Mouse (Mus musculus): ENCODE data around the gene Emp3. TPM values are rescaled to one million over a fixed set of nuclear protein-coding genes. Genes with fewer than 3 reads are reported as not detected.

The Emp3 gene
- total RNA-seq (2023) = 100 to 1,000 TPM; 378 to 437 TPM

GRCm38 (mm10) chr7:45921242-45921621 is at the start of gene Emp3:
Emp3 (minus strand) TSS chr7:45921404.

GRCm38 (mm10) chr7:45923762-45924428 is 2.7 kb upstream of the Emp3 start, which contains the start of gene Ccdc114:
Ccdc114 (plus strand) TSS chr7:45924072.

DNA sequence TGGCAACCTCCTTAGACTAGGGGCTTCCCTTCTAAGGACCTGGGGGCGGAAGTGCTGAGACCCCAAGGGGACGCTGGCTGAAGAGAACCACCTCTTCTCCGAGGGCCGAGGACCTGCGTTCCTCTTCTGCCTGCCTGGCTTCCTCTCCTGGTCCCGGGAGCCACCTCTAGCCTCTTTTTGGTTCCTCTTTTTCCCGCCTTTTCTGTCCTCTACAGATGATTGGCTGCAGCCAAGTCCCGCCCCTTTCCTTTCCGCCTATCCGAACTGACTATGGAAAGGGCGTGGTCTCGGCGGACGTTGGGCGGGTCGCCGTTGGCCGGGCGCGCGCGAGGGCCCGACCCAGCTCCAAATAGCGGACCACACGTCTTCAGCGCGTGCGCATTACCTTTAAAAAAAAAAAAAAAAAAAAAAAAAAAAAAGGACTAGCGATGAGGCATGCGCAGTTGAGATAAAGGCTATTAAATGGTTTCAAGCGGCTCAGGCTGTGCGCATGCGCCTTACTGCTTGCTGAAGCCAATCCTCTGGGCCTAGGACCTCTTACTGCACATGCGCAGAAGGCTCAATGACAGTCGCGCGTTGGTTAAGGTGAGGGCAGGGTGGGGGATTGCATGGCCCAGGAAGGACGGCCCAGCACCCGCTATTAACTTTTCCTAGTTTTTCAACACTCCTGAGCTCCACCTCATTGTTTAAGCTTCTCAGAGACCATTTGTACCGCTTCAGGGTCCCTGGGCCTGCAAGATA is 24.5 kb downstream of the Emp3 start, which contains the start of the genes Syngr4 and Tmem143:
TSS of gene Syngr4 (minus strand) at position 198 of the 741 bp plus-strand sequence.
TSS of gene Tmem143 (plus strand) at position 425 of the 741 bp plus-strand sequence.

GRCm38 (mm10) chr7:45878278-45878677 is 42.9 kb downstream of the Emp3 start, which contains the start of gene Grin2d:
Grin2d (minus strand) TSS chr7:45878378.

GRCm38 (mm10) chr7:45872624-45873023 is 48.6 kb downstream of the Emp3 start, which contains the start of gene Kdelr1:
Kdelr1 (plus strand) TSS chr7:45872772.

Other genes starting within 250 kb of the Emp3 start
- gene Ntn5, start 237.4 kb downstream of the Emp3 start, total RNA-seq (2023) = not detected
- gene Sec1, start 227.0 kb downstream of the Emp3 start, total RNA-seq (2023) = under 1 TPM in 1 of 2 experiments, not detected in 1; 0.18 TPM
- not detected for gene Car11, start 221.6 kb downstream of the Emp3 start, total RNA-seq (2023)
- gene Dbp, start 216.3 kb downstream of the Emp3 start, total RNA-seq (2023) = 1 to 10 TPM; 7.5 to 9.2 TPM
- 100 to 1,000 TPM; 750 to 815 TPM for gene Rpl18, start 205.9 kb downstream of the Emp3 start, total RNA-seq (2023)
- 10 to 100 TPM; 52.8 to 54.1 TPM for gene Sphk2, start 203.4 kb downstream of the Emp3 start, total RNA-seq (2023)
- under 1 TPM; 0.13 to 0.36 TPM for gene Fam83e, start 200.2 kb downstream of the Emp3 start, total RNA-seq (2023)
- not detected for gene Spaca4, start 195.6 kb downstream of the Emp3 start, total RNA-seq (2023)
- under 1 TPM in 1 of 2 experiments, not detected in 1; 0.22 TPM for gene Lmtk3, start 137.7 kb downstream of the Emp3 start, total RNA-seq (2023)
- not detected for gene Sult2b1, start 136.7 kb downstream of the Emp3 start, total RNA-seq (2023)
- gene Cyth2, start 106.8 kb downstream of the Emp3 start, total RNA-seq (2023) = 10 to 100 TPM; 90.5 to 95.6 TPM
- gene Kcnj14, start 96.6 kb downstream of the Emp3 start, total RNA-seq (2023) = under 1 TPM; 0.22 to 0.40 TPM
- 1 to 10 TPM; 6.7 to 7.6 TPM for gene Grwd1, start 90.5 kb downstream of the Emp3 start, total RNA-seq (2023)
- 10 to 100 TPM; 68.9 to 69.8 TPM for gene Kdelr1, start 48.6 kb downstream of the Emp3 start, total RNA-seq (2023)
- under 1 TPM; 0.13 to 0.29 TPM for gene Grin2d, start 43.0 kb downstream of the Emp3 start, total RNA-seq (2023)
- gene Syngr4, start 24.7 kb downstream of the Emp3 start, total RNA-seq (2023) = not detected
- 1 to 10 TPM; 4.9 to 7.9 TPM for gene Tmem143, start 24.5 kb downstream of the Emp3 start, total RNA-seq (2023)
- 1 to 10 TPM; 5.2 to 6.6 TPM for gene Ccdc114, start 2.7 kb upstream of the Emp3 start, total RNA-seq (2023)
- gene Abcc6, start 108.9 kb upstream of the Emp3 start, total RNA-seq (2023) = not detected
- 10 to 100 TPM; 29.1 to 29.3 TPM for gene Nomo1, start 112.3 kb upstream of the Emp3 start, total RNA-seq (2023)
- gene Kcnj11, start 179.4 kb upstream of the Emp3 start, total RNA-seq (2023) = not detected